Mouse (Mus musculus) thymus, postnatal 0 days (tissue): ENCODE measurements around the gene Olfr643. TPM values are rescaled to one million over a fixed set of nuclear protein-coding genes. Genes with fewer than 3 reads are reported as not detected.
"Not testable (repeated sequence)": the region's sequence is repeated elsewhere in the genome, so short reads cannot be mapped to it uniquely, and the experiment has no call there.

ENCODE experiments used
- DNase-seq: peaks from one replicate; pipeline ENCODE4 v3.0.0-alpha.2; 2015; ENCODE audit warnings: low spot score
- polyA plus RNA-seq: library from polyadenylated mRNA; unstranded; fragments of >200 nt; fragmentation: Nextera tagmentation; extraction: Ambion mirVana; gene quantifications from 2 replicates; pipeline ENCODE4 v1.2.1, GENCODE M21; 2015

The Olfr643 gene
- polyA plus RNA-seq, 1 experiment from 2014 or later, result not detected

DNA sequence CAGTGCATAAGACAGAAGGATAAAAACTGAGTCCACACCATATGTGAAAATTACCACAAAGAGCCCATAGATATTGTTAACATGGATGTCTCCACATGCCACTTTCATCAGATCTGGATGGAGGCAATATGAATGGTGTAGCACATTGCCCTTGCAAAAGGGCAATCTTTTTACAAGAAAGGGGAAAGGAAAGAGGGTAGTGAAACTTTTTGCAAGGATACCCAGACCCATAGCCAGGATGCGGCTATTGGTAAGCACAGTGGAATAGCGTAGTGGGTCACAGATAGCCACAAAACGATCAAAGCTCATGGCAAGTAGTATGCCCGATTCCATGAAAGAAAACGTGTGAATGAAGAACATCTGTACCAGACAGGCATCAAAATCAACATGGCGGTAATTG lies 115.6 kb downstream of the Olfr643 start:
- DNase-seq, result no peak

GRCm38 (mm10) chr7:104018953-104019352 lies 118.3 kb downstream of the Olfr643 start:
- no peak for DNase-seq

DNA sequence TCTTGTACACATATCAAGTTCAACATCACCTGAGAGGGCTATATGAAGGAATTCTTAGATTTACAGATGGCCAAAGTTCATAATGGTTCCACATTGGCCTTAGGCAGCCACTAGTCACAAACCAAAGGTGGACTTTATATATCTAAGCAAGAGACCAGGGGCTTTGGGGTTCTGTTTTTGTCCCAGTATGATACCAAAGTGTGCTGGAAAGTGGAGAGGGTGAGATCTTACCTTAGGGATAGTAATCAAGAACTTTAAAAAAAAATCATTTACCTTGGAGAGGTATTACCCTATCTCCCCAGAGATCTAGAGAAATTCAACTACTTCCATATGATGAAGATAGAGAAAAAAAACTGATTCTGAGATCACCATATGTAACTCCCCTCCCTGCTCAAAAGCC lies 120.0 kb downstream of the Olfr643 start, which contains the start of gene Olfr639:
Olfr639 (minus strand) TSS at position 101 of the 400 bp plus-strand sequence.
- no peak for DNase-seq

DNA sequence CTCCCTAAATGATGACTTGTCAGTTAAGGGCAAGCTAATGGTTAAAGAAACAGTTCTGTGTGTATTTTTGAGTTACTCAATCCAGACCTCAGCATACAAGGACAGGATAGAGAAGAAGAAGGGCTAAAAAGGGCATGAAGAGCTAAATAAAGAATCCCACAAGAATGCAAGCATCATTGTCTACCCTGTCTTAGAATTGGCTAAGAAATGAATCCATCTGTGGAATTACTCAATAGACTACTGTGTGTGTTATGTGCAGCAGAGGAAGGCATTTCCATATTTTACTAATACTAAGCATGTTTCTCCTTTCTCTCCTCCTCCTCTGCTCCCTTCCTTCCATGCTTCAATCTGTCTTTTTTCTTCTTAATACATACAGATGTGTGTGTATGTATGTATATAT lies 138.1 kb downstream of the Olfr643 start:
- no peak for DNase-seq

GRCm38 (mm10) chr7:103998446-103998845 lies 138.8 kb downstream of the Olfr643 start, which contains the start of gene Olfr638:
TSS of gene Olfr638 (plus strand) at chr7:103998746.
- no peak for DNase-seq

DNA sequence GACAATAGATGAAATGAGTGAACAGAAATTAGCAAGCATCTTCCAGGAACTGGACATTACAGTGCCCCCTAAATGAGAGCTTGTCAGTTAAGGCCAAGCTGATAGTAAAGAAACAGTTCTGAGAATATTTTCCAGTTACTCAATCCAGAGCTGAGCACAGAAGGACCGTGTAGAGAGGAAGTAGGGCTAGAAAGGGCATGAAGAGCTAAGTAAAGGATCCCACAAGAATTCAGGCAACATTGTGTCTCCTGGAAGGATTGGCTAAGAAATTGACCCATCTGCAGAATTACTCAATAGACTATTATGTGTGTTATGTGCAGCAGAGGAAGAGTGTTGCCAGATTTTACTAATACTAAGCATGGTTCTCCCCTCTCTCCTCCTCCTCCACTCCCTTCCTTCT lies 165.4 kb downstream of the Olfr643 start:
- DNase-seq, result no peak

DNA sequence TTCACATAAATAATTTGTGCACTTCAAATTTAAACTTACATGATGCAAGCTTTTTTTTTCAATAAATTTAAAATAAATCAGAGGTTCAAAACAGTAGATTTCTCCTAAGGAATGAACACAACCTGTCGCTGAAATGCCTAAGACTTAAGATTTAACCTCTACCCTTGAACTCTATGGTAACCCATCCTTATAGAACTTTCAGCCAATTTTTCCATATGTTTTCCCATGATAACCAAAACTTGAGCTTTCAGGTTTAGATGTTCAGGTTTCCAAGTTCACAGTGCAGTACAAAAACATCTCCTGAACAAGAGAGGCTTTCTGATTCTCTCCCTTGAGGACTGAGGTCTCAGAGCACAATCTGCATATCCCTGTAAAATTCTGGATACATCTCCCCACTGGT lies 166.4 kb downstream of the Olfr643 start, which contains the start of gene Olfr635:
Olfr635 (plus strand) TSS at position 301 of the 400 bp plus-strand sequence.
- no peak for DNase-seq

DNA sequence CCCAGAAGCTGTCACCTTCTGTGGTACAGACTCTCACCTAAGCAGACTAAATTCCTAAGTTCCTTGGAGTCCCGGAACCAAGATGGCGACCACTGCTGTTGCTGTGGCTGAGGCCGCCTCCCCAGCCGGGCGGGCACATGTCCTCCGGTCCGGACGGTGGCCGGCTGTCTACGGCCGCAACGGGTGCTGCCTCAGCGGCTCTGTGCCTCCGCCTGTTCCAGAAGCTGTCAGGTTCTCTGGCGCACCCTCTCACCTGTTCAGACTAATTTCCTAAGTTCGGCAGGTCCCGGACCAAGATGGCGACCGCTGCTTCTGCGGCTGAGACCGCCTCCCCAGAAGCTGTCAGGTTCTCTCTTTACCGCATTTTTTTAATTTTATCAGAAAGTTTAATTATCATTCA lies 170.3 kb downstream of the Olfr643 start:
- not testable (repeated sequence) for DNase-seq

Other genes starting within 250 kb of the Olfr643 start
- not detected in 2 replicates for gene Olfr64, start 242.9 kb downstream of the Olfr643 start, polyA plus RNA-seq
- gene Olfr65, start 233.9 kb downstream of the Olfr643 start, polyA plus RNA-seq, result not detected in 2 replicates
- gene Olfr631, start 208.6 kb downstream of the Olfr643 start, polyA plus RNA-seq, result not detected in 2 replicates
- not detected in 2 replicates for gene Olfr632, start 203.1 kb downstream of the Olfr643 start, polyA plus RNA-seq
- gene Olfr633, start 193.0 kb downstream of the Olfr643 start, polyA plus RNA-seq, result not detected in 2 replicates
- gene Olfr635, start 166.3 kb downstream of the Olfr643 start, polyA plus RNA-seq, result not detected in 2 replicates
- not detected in 2 replicates for gene Olfr638, start 138.7 kb downstream of the Olfr643 start, polyA plus RNA-seq
- 0.01 and 0.03 TPM in 2 replicates for gene Olfr639, start 120.1 kb downstream of the Olfr643 start, polyA plus RNA-seq
- not detected in 2 replicates for gene Olfr640, start 111.8 kb downstream of the Olfr643 start, polyA plus RNA-seq
- not detected in 2 replicates for gene Olfr641, start 102.0 kb downstream of the Olfr643 start, polyA plus RNA-seq
- gene Olfr642, start 84.7 kb downstream of the Olfr643 start, polyA plus RNA-seq, result not detected in 2 replicates
- not detected in 2 replicates for gene 4930516K23Rik, start 76.0 kb downstream of the Olfr643 start, polyA plus RNA-seq
- gene Olfr644, start 65.5 kb downstream of the Olfr643 start, polyA plus RNA-seq, result not detected in 2 replicates
- not detected in 2 replicates for gene Olfr645, start 51.9 kb downstream of the Olfr643 start, polyA plus RNA-seq
- gene Olfr646, start 32.5 kb downstream of the Olfr643 start, polyA plus RNA-seq, result 0.10 TPM in 1 of 2 replicates, not detected in the other
- gene Ubqln5, start 7.6 kb downstream of the Olfr643 start, polyA plus RNA-seq, result not detected in 2 replicates
- gene Ubqln3, start 5.9 kb upstream of the Olfr643 start, polyA plus RNA-seq, result 0.10 TPM in 1 of 2 replicates, not detected in the other
- not detected in 2 replicates for gene Ubqlnl, start 13.2 kb upstream of the Olfr643 start, polyA plus RNA-seq
- 0.45 and 0.65 TPM in 2 replicates for gene Olfm5, start 27.4 kb upstream of the Olfr643 start, polyA plus RNA-seq
- gene Olfr648, start 46.0 kb upstream of the Olfr643 start, polyA plus RNA-seq, result 0.08 and 0.10 TPM in 2 replicates
- not detected in 2 replicates for gene Olfr649, start 58.6 kb upstream of the Olfr643 start, polyA plus RNA-seq
- 0.75 and 0.99 TPM in 2 replicates for gene Trim6, start 81.4 kb upstream of the Olfr643 start, polyA plus RNA-seq
- 10.4 and 12.0 TPM in 2 replicates for gene Trim34a, start 107.1 kb upstream of the Olfr643 start, polyA plus RNA-seq
- 2.8 and 3.1 TPM in 2 replicates for gene Trim5, start 150.7 kb upstream of the Olfr643 start, polyA plus RNA-seq
- gene Trim12a, start 178.1 kb upstream of the Olfr643 start, polyA plus RNA-seq, result 47.9 and 53.1 TPM in 2 replicates
- gene Trim34b, start 192.1 kb upstream of the Olfr643 start, polyA plus RNA-seq, result 0.10 and 0.22 TPM in 2 replicates
- 7.8 and 9.6 TPM in 2 replicates for gene Trim12c, start 216.0 kb upstream of the Olfr643 start, polyA plus RNA-seq
- 0.21 and 0.46 TPM in 2 replicates for gene Trim30b, start 232.5 kb upstream of the Olfr643 start, polyA plus RNA-seq